Mouse (Mus musculus): ENCODE data around the gene Lmo3.

Lmo3 gene

GRCm38 (mm10) chr6:138422671-138423321 is 159.0 kb downstream of the Lmo3 start:
- DNase-seq (ENCODE audit: low spot score in 2 of 2) = no peak

- no peak for DNase-seq (ENCODE audit: low spot score in 2 of 2)
Measured at GRCm38 (mm10) chr6:138421931-138422531, 159.7 kb downstream of the Lmo3 start.

- peak in 1 of 2 experiments; percentile 16 for DNase-seq (ENCODE audit: low spot score in 2 of 2)
Measured at GRCm38 (mm10) chr6:138421191-138421613, 160.6 kb downstream of the Lmo3 start.

- DNase-seq (ENCODE audit: low spot score in 2 of 2) = no peak
Measured at GRCm38 (mm10) chr6:138420536-138420891, 161.3 kb downstream of the Lmo3 start.

- DNase-seq (ENCODE audit: low spot score in 2 of 2) = no peak
Measured at GRCm38 (mm10) chr6:138419871-138420535, 161.8 kb downstream of the Lmo3 start.

GRCm38 (mm10) chr6:138412075-138412474 is 169.7 kb downstream of the Lmo3 start:
- no peak for DNase-seq (ENCODE audit: low spot score in 2 of 2)

GRCm38 (mm10) chr6:138402031-138402430 is 179.7 kb downstream of the Lmo3 start:
- DNase-seq (ENCODE audit: low spot score in 2 of 2) = no peak

GRCm38 (mm10) chr6:138398836-138399235 is 182.9 kb downstream of the Lmo3 start:
- DNase-seq (ENCODE audit: low spot score in 2 of 2) = no peak

GRCm38 (mm10) chr6:138391085-138391484 is 190.7 kb downstream of the Lmo3 start:
- DNase-seq (ENCODE audit: low spot score in 2 of 2) = no peak

GRCm38 (mm10) chr6:138388168-138388936 is 193.4 kb downstream of the Lmo3 start:
- DNase-seq (ENCODE audit: low spot score in 2 of 2) = no peak

GRCm38 (mm10) chr6:138383208-138383607 is 198.6 kb downstream of the Lmo3 start:
- no peak for DNase-seq (ENCODE audit: low spot score in 2 of 2)

GRCm38 (mm10) chr6:138371176-138371575 is 210.6 kb downstream of the Lmo3 start:
- DNase-seq (ENCODE audit: low spot score in 2 of 2) = no peak

- DNase-seq (ENCODE audit: low spot score in 2 of 2) = no peak
Measured at GRCm38 (mm10) chr6:138364111-138364510, 217.7 kb downstream of the Lmo3 start.

GRCm38 (mm10) chr6:138350587-138351345 is 231.0 kb downstream of the Lmo3 start:
- no peak for DNase-seq (ENCODE audit: low spot score in 2 of 2)

GRCm38 (mm10) chr6:138346558-138346957 is 235.2 kb downstream of the Lmo3 start:
- no peak for DNase-seq (ENCODE audit: low spot score in 2 of 2)

GRCm38 (mm10) chr6:138335858-138336257 is 245.9 kb downstream of the Lmo3 start:
- no peak for DNase-seq (ENCODE audit: low spot score in 2 of 2)

- no peak for DNase-seq (ENCODE audit: low spot score in 2 of 2)
Measured at GRCm38 (mm10) chr6:138333991-138334390, 247.8 kb downstream of the Lmo3 start.

GRCm38 (mm10) chr6:138325744-138326400 is 255.9 kb downstream of the Lmo3 start:
- peak in 1 of 2 experiments; percentile 38 for DNase-seq (ENCODE audit: low spot score in 2 of 2)

GRCm38 (mm10) chr6:138325145-138325544 is 256.6 kb downstream of the Lmo3 start:
- DNase-seq (ENCODE audit: low spot score in 2 of 2) = no peak

- DNase-seq (ENCODE audit: low spot score in 2 of 2) = no peak
Measured at GRCm38 (mm10) chr6:138323325-138323724, 258.4 kb downstream of the Lmo3 start.

GRCm38 (mm10) chr6:138320190-138320737 is 261.5 kb downstream of the Lmo3 start:
- DNase-seq (ENCODE audit: low spot score in 2 of 2) = no peak
